16 mouse cellular contexts compared by ENCODE assay signal in the genomic region with DNA sequence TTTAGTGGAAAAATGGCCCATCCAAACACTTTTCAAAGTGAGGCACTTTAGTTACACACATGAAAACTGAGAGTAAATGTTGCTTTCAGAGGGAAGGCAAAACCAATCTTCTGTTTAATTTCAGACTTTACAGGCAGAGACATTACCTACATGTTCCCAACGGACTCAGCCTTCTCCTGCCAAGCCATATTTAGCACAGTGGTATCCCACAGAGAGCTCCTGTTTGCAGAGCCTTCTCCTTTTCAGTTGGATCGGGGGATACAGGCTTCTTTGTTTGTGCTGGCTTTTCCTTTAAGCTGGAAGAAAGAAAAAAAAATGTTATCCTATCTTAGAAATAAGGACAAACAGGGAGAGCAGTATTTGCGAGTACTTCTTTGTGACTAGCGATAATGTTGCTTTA.
DNase-seq lines count a peak whose midpoint lies in the region; ATAC-seq and TF ChIP-seq lines count a peak whose summit lies in the region.
"Had no signal": no experiment of that assay in that cellular context is flagged by ENCODE, and none has a peak within 500 bp of the region (broad histone marks: within the 10 kb centered on the region; RNA-seq: fewer than 3 reads in every experiment).

No protein-coding gene starts in this region.

- peak overlapping the region; percentile 48; the same call in 1 of the 2 replicates for H3K27ac ChIP-seq in kidney, embryonic 15.5 days
- peak overlapping the region; percentile 95 for H3K27ac ChIP-seq in embryonic fibroblast, embryonic 13.5 days (ENCODE audit: insufficient read depth, low read length)
- H3K27ac ChIP-seq: embryonic facial prominence, embryonic 13.5 days; hindbrain, embryonic 12.5 days; kidney, postnatal 0 days had no signal

- no peaks in the 10 kb centered on the region for H3K27me3 ChIP-seq in kidney, embryonic 15.5 days
- H3K27me3 ChIP-seq: embryonic facial prominence, embryonic 13.5 days; hindbrain, embryonic 12.5 days had no signal

- no peak overlapping the region for H3K4me2 ChIP-seq in kidney, embryonic 15.5 days
- H3K4me2 ChIP-seq: embryonic facial prominence, embryonic 13.5 days; hindbrain, embryonic 12.5 days had no signal

- 0 out of 2 replicates have a peak, but pooled peaks cover 4% of the 10 kb centered on the region for H3K4me1 ChIP-seq in kidney, embryonic 15.5 days
- peaks cover 5% of the 10 kb centered on the region; the same call in 1 of the 2 replicates for H3K4me1 ChIP-seq in embryonic fibroblast, embryonic 13.5 days (ENCODE audit: control insufficient read depth, insufficient read depth, low read length)
- H3K4me1 ChIP-seq: embryonic facial prominence, embryonic 13.5 days; hindbrain, embryonic 12.5 days had no signal

- no peaks in the 10 kb centered on the region for H3K36me3 ChIP-seq in kidney, embryonic 15.5 days
- H3K36me3 ChIP-seq: embryonic facial prominence, embryonic 13.5 days; hindbrain, embryonic 12.5 days had no signal

- H3K9ac ChIP-seq in kidney, embryonic 15.5 days: no peak overlapping the region
- H3K9ac ChIP-seq: embryonic facial prominence, embryonic 13.5 days; hindbrain, embryonic 12.5 days; liver, postnatal 0 days had no signal

- no peaks in the 10 kb centered on the region for H3K9me3 ChIP-seq in kidney, embryonic 15.5 days (replicated peaks)
- H3K9me3 ChIP-seq: hindbrain, embryonic 12.5 days had no signal

- DNase-seq in frontal cortex, postnatal 10 days (ENCODE audit: low spot score in 2 of 2): no peak
- DNase-seq in kidney, adult 11 months: no peak
- DNase-seq in cerebellum, adult 11-12 months: peak; percentile 55
- no peak for DNase-seq in liver
- no peak for DNase-seq in left cerebral cortex, adult 11 months (ENCODE audit: low spot score)
- DNase-seq: adrenal gland, adult 8-10 months; gastrocnemius, postnatal 36 days; layer of hippocampus, adult 9-11 months; liver, postnatal 0 days had no signal

- TF ChIP-seq CTCF in embryonic fibroblast, embryonic 13.5 days (IDR thresholded peaks at IDR 0.05; ENCODE audit: borderline replicate concordance, insufficient read depth, low read length): no peak

- H3K4me3 ChIP-seq in kidney, embryonic 15.5 days (replicated peaks): no peak overlapping the region
- H3K4me3 ChIP-seq in embryonic fibroblast, embryonic 13.5 days (ENCODE audit: insufficient read depth, low read length): no peak overlapping the region
- H3K4me3 ChIP-seq: embryonic facial prominence, embryonic 13.5 days; hindbrain, embryonic 12.5 days had no signal

- WGBS in kidney, embryonic 15.5 days: 64% methylated on average over 4 of the region's 4 CpGs

- no peak for TF ChIP-seq POLR2A in embryonic fibroblast, embryonic 13.5 days (IDR thresholded peaks at IDR 0.05; ENCODE audit: low read depth, low read length)

- peak; percentile 84 for ATAC-seq in frontal cortex, adult (ENCODE audit: low TSS enrichment)
- no peak for ATAC-seq in kidney, embryonic 15.5 days (replicated peaks; ENCODE audit: low FRiP score)
- ATAC-seq: forebrain, embryonic 16.5 days; liver, postnatal 0 days had no signal
